Mouse (Mus musculus) lung, postnatal 36 days (tissue): ENCODE measurements around the gene Rai2.

Experiments used
- DNase-seq: peaks from one replicate; pipeline ENCODE4 v3.0.0; 2022; ENCODE audit warnings: mixed read lengths

The Rai2 gene

DNA sequence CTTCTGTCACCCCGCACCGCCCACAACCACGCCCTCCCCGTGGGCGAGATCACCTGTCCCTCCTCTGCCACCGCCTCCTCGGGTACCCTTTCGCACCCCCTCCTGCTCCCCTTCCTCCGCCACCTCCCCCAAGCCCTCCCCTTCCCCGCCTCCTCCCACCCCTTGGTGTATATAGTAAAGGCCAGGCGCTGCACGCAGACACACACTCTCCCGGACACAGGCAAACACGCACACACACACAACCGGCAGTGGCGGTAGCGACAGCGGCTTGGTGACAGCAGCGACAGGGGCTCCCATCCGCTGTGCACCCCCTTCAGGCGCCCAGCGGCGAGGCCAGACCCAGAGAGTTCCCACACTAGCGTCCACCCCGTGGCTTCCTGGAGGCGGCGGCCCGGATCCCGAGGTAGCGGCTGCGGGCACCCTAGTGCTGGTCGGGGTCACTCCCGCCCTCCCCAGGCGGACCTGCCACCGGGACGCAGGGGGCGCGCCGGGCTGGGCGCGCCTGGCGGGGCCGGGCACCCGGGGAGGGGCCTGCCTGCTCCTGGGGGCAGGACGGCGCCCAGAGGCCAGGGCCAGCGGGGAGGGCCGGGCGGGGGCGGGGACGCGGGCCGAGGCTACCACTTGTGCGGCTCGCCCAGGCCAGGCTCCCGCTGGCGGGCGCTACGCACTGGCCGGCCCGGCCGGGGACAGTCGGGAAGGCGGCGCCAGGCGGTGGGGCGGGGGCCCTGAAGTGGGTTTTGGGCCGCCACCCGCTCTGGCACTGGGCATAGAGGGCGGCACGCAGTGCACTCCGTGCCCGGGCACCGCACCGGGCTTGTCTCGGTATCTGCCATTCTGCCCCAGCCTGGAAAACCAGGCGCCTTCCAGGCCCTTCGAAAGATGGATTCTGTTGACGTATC, at the start of gene Rai2:
Gene Rai2 (plus strand): TSS at position 205 of the 899 bp plus-strand sequence.
- DNase-seq = peak; percentile 11

DNA sequence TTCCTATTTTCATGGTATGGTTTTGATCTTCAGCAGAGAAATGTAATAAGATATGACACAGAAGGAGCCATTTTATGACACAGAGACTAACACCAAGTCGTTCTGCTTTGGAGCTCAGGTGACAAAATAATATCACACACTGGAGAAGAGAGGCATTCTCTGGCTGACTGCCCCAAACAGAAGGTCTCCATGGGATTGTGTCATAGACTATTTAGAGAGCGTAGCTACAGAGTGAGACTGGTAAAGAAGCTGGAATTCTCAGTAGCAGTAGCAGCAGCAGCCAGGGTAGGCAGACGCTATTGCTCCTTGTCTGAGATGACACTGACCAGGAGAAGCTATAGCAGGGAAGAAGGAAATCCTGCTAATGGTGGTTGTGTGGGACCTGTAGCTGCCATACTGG, 27.5 kb upstream of the Rai2 start:
- DNase-seq = no peak

DNA sequence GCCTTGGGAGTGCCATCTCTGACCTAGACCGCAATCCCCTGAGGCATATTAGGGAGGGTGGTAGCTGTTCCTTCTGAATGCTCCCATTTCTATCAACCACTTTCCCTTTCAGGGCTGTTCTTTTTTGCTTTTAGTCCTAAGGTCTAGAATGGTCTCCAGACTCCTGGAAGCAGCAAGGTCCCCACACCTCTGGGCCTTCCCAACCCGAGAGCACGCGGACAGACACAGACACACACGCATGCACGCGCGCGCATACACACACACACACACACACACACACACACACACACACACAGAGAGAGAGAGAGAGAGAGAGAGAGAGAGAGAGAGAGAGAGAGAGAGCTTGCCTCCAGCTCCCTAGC, 385 bp upstream of the Rai2 start:
- DNase-seq = no peak

DNA sequence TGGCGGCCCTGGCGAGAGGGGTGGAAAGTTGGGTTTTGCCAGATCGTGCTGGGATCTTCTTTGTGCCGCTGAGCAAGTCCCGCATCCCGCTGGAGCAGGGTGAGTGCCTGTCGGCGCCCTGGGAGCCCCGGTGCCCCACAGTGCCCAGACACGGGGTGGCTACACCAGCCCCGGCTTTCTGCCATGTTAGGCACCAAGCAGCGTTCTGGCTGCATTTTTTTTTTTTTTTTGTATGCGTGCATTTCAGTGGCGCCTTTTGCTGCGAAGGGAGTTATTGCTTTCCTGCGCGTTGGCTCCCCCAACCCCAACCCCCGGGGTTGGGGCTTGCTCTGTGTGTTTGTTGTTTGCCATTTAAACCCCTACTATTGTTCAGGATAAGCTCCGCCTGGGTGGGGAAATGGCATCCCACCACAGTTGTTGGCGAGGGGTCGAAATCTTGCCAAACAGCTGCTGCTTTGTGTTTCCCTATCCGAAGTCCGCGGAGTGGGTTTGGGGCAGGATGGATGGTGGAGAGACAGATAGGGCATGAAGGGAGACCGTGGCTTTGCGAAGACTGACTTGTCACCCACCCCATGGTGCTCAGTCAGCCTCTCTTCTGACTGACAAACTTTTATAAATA, 1.0 kb downstream of the Rai2 start:
- no peak for DNase-seq

DNA sequence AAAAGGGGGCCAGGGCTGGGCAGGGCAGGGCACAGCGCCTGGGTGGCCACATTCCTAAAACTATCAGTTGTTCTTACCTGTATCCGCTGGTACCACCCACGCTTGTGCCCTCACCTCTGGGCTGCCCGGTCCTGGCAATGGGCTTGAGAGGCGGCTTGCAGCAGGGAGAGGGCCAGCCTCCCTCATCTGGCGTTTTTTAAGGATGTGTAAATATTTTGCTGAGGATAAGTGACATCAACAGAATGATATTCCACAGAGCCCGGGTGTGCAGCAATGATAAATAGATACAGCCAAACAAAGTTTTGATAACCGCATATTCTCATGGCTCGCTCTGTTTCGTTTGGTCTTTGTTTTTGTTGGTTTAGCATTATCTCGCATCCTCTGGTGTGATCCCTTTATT, 1.7 kb downstream of the Rai2 start:
- DNase-seq = no peak

DNA sequence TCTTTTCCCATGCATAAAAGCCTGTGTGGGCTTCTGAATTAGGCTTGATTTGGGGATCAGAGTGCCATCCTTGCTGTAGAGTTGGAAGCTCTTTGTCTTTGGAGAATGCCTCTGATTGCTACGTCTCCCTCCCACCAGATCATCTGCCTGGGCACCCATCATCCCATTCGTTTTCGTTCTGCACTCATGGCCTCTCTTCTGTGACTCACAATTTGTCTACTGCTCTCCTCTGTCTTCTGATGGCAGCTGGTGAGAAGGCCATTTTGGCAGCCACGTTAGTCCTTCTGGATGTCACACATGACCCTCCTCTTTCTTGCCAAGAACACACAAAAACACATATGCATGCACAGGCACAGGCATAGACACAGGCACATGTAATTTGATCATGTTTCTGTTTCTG, 4.2 kb downstream of the Rai2 start:
- DNase-seq = no peak

DNA sequence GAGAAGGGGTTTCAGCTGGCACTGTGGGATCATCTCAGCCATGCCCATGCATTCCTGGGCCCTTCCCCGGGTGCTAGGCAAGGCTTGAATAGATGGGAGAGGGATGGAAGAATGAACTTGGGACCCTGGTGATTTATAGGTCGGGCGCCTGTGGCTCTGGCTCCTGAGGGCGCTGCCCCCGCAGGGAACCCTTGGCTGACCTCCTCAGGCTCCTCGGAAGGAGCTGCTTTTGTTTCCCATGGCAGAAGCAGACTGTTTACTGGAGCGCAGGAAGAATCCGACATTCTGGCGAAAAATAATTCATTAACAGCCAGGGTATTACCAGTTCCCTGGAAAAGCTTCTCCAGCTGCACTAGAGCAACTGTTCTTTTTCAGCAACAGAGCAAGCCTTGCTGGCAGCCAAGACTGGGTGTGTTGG, 6.5 kb downstream of the Rai2 start:
- peak; percentile 15 for DNase-seq

DNA sequence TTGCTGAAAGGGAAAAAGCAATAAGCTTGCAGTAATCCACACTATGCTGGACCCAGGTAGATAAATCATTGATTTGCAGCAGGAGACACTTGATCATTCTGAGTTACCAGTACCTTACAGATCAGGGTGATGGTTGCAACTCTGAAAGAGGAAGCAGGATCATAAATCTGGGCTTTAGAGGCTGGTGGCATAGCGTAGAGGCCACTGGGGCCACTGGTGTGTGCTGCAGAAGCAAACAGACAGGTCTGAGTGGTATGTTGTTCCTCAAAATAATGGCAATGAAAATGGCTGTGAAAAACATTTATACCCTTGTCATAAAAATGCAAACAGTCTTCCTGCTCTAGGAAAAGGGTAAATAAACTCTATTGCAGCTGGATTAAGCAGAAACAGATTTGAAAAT, 9.4 kb downstream of the Rai2 start:
- no peak for DNase-seq

DNA sequence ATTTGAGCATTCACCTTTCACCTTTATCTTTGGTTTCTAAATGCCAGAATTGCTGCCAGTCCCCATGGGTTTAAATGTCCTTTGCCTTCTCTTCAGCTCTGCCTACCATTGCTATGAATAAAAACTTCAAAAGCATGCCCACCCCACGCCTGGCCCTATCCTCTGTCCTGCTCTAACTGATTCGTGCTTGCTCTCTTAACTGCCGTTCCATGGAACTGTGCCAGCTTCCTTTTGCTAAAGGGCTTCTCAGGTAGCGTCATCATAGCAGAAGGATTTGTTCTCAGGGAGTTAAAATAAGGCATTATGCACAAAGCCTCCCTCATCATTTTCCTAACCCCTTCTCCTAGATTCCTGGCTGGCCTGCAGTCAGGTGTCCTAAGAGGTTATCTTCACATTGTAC, 11.6 kb downstream of the Rai2 start:
- DNase-seq = no peak

DNA sequence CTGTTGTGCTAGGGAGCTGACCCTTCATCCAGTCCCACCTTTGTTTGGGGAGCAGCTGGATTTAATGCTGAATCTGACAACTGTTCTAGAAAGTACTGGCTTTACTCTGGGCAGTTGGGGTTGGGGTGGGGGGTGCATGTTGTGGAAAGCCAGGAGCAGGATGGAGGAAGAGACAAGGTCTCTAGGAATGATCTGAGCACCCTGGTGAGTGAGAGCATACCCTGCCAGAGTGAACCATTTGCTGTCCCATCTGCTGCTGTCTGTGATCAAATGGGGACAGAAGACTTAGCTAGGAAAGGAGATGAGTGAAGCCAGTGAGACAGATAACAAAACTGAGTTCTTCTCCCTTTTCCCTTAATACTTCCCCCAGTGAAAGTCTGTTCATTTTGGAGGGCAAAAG, 13.2 kb downstream of the Rai2 start:
- no peak for DNase-seq

DNA sequence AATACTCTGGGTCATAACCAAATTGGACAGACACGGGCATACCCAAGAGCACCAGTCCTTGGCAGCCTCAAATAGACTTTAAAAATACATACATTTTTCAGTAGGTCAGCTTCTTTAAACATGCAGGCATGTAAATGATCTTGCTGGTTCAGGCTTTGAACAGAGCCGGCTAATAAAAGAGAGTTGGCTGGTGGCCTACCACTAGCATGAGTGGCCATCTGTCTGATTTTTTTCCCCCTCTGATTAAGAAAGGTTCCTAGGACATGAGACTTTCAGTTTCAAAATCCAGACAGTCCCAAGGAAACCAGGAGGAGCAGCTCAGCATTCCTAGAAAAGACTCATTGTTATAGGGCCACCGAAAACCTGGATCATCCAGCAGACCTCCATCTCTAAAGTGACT, 15.0 kb downstream of the Rai2 start:
- no peak for DNase-seq

DNA sequence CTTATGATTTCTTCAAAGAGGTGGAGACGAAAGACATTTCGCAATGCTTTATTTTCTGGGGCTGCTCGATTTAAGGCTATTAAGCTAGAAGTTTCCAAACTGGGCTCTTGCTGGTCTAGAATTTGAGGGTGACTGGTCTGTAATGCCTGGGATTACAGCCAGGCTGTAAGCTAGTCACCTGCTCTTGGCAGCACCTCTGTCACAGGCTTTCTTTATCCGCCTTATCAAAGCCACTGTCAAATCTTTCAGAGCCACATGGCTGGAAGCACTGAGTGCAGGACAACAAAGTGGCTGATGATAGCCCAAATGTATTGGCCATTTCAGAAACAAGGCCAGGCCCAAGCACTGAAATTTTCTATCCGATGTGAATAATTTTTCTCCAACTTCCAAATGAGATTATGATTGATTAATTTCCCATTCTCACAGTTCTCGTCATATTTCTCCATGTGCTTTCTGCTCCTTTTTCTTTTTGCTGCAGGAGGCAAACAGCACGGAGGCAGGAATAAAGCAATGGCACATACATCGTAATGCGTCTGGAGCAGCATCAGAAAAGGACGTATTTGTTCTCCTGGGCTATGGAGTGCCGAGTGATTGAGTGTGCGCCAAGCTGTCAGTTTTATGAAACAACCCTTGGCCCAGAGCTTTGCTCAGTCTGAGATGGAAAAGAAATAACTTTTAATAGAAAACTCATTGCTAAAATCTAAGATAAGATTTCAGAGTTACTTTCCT, 16.9 kb downstream of the Rai2 start:
- no peak for DNase-seq

DNA sequence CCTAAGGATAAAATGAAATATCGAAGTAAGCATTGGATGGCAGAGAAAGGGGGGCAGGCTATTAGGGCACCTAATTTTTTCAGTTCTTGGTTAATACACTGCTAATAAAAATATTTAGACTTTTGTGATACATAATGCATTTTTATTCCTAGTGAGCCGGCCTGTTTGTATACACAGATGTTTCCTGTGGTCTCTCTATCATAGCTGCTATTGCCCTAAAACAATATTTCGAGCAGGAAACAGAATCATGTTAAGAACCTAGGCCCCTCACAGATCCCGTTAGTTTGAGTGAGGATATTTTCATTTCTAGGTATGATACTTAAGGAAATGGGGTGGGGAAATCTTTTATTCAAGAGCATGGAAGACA, 17.4 kb downstream of the Rai2 start:
- DNase-seq = no peak

DNA sequence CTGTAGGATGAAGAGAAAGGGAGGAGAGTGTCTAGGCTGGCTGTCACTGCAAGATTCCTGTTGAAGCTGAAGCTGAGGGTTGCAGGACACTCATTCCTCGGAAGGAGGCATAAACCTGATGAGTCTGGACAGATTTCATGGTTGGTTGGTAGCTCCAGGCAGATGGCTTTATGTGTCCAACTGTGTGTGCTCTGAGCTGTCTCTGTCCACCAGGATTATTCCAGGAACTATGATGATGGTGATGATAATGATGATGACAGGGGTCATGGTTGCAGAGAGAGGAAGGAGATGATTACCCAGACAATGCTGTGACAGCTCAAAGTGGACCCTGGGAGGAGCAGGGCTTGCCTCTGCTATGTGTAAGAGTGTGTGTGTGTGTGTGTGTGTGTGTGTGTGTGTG, 22.5 kb downstream of the Rai2 start:
- no peak for DNase-seq

DNA sequence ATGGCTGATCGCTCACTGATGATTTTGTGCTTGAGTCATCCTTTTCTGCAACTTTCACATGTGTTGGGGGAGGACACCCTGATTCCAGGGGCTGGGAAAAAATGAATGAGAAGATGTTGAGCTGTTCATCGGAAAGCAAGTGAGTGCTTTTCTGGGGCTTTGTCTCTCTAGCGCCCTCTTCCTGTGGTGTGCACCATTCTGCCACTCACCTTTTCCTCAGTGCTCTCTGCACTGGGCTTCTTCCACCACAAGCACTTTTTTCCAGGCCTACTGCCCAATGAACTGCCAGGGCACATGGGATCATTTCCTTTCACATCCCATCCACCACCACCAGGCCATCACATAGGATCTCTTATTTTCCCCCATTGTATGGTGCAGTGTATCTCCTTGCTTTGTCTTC, 26.2 kb downstream of the Rai2 start:
- no peak for DNase-seq

DNA sequence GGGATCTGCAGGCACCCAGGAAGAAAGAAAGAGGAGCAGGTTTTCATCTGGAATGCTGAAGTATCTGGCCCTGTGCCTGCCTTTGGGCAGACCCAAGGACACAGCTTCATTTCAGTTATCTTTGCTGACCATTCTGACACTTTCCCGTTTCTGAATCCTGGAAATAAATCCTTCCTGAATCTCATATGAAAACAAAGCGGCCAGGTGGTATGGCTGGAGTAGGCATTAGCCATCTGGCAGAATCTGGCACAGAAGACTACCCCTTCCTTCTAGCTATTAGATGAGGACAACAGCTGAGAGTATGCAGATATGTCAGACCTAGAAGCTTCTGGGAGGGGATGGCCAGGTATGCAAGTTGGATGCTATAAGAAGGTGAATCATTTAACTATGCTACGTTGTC, 28.4 kb downstream of the Rai2 start:
- no peak for DNase-seq

DNA sequence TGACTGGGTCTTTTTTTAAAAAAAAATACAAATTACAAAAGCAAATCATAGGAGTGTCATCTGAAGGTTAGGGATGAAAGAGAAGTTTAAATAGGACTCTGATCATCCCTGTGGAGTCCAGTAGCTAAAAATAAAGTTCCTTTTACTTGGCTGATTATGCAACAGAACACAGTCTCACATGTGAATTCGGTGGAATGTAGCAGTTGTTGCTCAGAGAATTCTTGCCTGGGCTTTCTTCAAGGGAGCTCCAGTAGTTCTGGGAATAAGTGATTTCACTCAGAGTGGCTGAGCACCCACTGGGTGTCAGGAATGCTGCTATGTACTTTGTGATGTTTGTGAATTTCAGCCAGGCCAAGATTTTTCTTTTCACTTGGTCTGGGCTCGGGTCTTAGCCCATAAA, 30.5 kb downstream of the Rai2 start:
- peak; percentile 3 for DNase-seq

DNA sequence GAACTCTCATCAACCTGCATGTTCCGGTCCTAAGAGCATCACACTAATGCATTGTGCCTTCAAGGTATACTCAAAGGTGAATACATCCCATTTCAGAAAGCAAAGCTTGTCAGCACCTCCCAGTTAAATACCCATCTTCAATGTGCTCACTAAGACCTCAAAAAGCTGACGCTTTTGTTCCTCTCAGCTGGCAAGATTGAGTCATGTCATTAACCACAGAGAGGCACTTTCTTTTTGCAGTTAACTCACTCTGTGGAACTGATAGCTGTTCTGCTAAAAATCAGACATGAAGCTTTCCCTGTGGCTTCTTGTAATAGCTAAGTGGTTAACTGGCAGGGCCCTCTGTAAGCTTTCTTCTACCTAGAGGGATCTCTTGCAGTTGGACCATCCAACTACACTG, 36.6 kb downstream of the Rai2 start:
- no peak for DNase-seq

DNA sequence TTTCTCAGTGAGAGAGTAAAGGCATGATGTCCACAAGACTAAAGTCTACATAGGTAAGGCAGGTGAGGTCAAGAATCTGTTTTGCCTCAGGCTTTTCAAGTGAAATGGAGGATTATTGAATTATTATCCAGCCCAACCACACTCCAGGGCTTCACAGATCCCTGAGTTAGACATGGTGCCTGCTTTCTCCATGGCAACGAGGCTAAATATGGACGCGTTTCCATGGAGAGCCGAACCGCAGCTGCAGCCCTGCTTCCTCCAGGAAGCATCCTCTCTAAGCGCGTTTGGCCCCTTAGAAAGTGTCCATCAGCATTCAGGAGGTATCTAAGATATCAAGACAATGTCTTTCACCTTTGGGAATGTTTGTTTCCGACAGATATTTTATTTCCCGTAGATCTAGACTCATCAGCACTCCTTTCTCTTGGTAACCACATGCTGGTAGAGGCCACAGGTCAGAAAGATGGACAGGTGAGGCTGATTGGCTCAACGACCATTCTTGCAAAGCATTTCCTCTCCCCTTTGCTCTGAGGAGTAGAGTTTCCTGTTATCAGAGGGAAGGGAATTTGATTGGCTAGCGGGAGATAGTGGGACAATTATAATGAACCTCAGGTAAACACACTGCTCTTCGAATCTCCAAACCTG, 59.6 kb downstream of the Rai2 start:
- DNase-seq = no peak

DNA sequence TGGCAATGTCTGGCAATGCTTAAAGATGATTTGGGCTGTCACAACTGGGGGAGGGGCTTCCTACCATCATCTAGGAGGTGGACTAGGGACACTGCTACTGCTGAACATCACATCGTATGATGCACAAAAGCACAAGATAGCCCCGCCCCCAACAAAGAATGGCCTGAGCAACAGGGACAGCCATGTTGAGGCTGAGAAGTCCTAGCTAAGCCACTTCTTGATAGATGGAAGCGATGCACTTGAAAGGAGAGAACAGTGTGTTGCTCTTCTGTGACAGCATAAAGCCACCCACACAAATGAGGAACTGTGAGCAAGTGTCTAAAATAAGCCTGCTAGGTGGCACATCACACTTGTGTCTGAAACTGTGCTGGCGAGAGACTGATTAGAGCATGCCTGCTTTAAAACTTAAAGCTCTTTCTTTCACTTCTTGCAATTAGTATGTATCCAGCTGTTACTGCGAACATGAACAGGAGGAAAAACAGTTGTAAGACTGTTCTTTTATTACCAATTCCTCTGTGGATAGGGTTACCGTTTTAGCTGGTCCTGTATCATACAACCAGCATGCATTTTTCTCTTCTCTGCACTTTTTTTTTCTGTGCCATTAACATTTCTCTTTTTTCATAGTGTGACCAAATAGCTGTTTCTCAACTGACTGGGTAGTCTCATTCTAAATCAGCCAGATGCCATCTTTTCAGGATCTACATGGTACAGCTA, 63.6 kb downstream of the Rai2 start:
- DNase-seq = no peak

DNA sequence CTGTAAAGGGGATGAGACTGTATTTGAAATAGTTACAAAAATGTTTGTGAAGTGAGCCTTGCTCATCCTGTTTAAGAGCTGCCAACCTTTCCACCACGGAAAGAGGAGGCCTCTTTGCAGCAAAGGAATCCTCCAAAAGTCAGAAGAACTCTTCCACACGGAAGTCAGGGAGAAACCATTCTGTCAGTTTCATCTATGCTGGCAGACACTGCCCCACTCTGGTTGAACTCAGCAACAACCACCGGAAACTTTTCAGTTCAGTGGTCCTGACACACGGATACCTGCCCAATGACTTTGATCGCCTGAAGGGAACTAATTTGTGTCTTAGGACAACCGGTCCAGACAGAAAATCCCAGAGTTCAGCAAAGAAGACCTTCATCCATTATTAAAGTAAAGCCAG, 73.3 kb downstream of the Rai2 start:
- DNase-seq = peak; percentile 14

DNA sequence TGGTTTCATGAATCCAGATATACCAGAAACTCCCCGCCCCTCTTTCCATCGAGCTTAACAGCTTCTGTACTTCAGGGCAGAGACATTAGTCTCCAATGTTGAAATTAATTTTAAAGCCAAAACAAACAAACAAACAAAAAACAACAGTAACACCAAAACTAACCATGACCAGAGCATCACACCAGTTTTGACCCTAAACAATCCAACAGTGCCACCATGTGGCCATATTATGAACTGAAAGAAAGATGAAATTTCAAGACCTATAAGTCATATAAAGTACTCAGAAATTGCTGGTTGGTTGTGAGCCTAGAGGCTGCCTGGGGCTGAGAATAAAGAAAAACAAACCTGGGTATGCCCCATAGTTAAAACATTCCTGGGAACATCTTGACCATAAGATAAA, 109.3 kb downstream of the Rai2 start:
- peak; percentile 63 for DNase-seq
